Mouse (Mus musculus): ENCODE results near the gene Stk11ip.
A peak's percentile ranks its signal among the peaks of the same experiment; 100 is the strongest.

The Stk11ip gene

GRCm38 (mm10) chr1:75521321-75522031, at the start of gene Stk11ip:
TSS of gene Stk11ip (plus strand) at chr1:75521529.
- peak; percentile 85 for DNase-seq (ENCODE audit: low spot score)

GRCm38 (mm10) chr1:75476441-75476840, 44.9 kb upstream of the Stk11ip start:
- no peak for DNase-seq (ENCODE audit: low spot score)

GRCm38 (mm10) chr1:75477264-75477965, 43.9 kb upstream of the Stk11ip start:
- DNase-seq (ENCODE audit: low spot score), result peak; percentile 58

- DNase-seq (ENCODE audit: low spot score), result no peak
Measured at GRCm38 (mm10) chr1:75477966-75478290, 43.4 kb upstream of the Stk11ip start.

- DNase-seq (ENCODE audit: low spot score), result no peak
Measured at GRCm38 (mm10) chr1:75478497-75478896, 42.8 kb upstream of the Stk11ip start.

GRCm38 (mm10) chr1:75478916-75479634, 42.3 kb upstream of the Stk11ip start, which contains the start of the genes Chpf and Tmem198:
TSS of gene Chpf (minus strand) at chr1:75479307.
TSS of gene Tmem198 (plus strand) at chr1:75479532.
- DNase-seq (ENCODE audit: low spot score), result peak; percentile 98

GRCm38 (mm10) chr1:75479635-75479989, 41.7 kb upstream of the Stk11ip start:
- DNase-seq (ENCODE audit: low spot score), result no peak

- DNase-seq (ENCODE audit: low spot score), result no peak
Measured at GRCm38 (mm10) chr1:75480036-75480435, 41.3 kb upstream of the Stk11ip start.

GRCm38 (mm10) chr1:75480735-75481134, 40.6 kb upstream of the Stk11ip start:
- DNase-seq (ENCODE audit: low spot score), result no peak

- DNase-seq (ENCODE audit: low spot score), result no peak
Measured at GRCm38 (mm10) chr1:75486561-75486960, 34.8 kb upstream of the Stk11ip start.

- DNase-seq (ENCODE audit: low spot score), result no peak
Measured at GRCm38 (mm10) chr1:75487040-75487404, 34.3 kb upstream of the Stk11ip start.

GRCm38 (mm10) chr1:75487405-75488161, 33.7 kb upstream of the Stk11ip start:
- DNase-seq (ENCODE audit: low spot score), result peak; percentile 62

GRCm38 (mm10) chr1:75490785-75491551, 30.4 kb upstream of the Stk11ip start:
- DNase-seq (ENCODE audit: low spot score), result no peak

GRCm38 (mm10) chr1:75492579-75493170, 28.7 kb upstream of the Stk11ip start:
- DNase-seq (ENCODE audit: low spot score), result no peak

GRCm38 (mm10) chr1:75494878-75495548, 26.3 kb upstream of the Stk11ip start:
- no peak for DNase-seq (ENCODE audit: low spot score)

- DNase-seq (ENCODE audit: low spot score), result no peak
Measured at GRCm38 (mm10) chr1:75498897-75499296, 22.4 kb upstream of the Stk11ip start.

GRCm38 (mm10) chr1:75499441-75499840, 21.9 kb upstream of the Stk11ip start:
- DNase-seq (ENCODE audit: low spot score), result no peak

- no peak for DNase-seq (ENCODE audit: low spot score)
Measured at GRCm38 (mm10) chr1:75501905-75502304, 19.4 kb upstream of the Stk11ip start.

- DNase-seq (ENCODE audit: low spot score), result no peak
Measured at GRCm38 (mm10) chr1:75502945-75503650, 18.2 kb upstream of the Stk11ip start.

- no peak for DNase-seq (ENCODE audit: low spot score)
Measured at GRCm38 (mm10) chr1:75503651-75503980, 17.7 kb upstream of the Stk11ip start.

Data from ovary, adult 18-20 months (tissue).